Mouse (Mus musculus) lung, postnatal 0 days (tissue): ENCODE data around the gene Phldb2. TPM values are rescaled to one million over a fixed set of nuclear protein-coding genes. Genes with fewer than 3 reads are reported as not detected.

Experiments
- ATAC-seq: fragments of 200-750 bp; cut with Nextera tagmentation; 2 replicates; pipeline ENCODE4 v1.8.0; 2017; ENCODE audit warnings: moderate library complexity
- DNase-seq: peaks from one replicate; pipeline ENCODE4 v3.0.0-alpha.2; 2016; ENCODE audit warnings: low spot score
- H3K27ac ChIP-seq: fragments of 300-500 bp; sonication (generic); 2 replicates; pipeline ENCODE4 v1.5.1; 2014; ENCODE audit warnings: antibody characterized with exemption, mild to moderate bottlenecking, low read length, mixed read lengths
- H3K27me3 ChIP-seq: fragments of 300-500 bp; sonication (generic); replicated peaks from 2 replicates; pipeline ENCODE4 v1.6.1; 2014; ENCODE audit warnings: low read length, mixed read lengths; ENCODE audit not compliant: insufficient read depth
- H3K36me3 ChIP-seq: fragments of 300-500 bp; sonication (generic); 2 replicates; pipeline ENCODE4 v1.6.1; 2014; ENCODE audit warnings: low read length, mixed read lengths; ENCODE audit not compliant: insufficient read depth
- H3K4me1 ChIP-seq: fragments of 300-500 bp; sonication (generic); 2 replicates; pipeline ENCODE4 v1.6.1; 2014; ENCODE audit warnings: antibody characterized with exemption, low read depth, low read length, mixed read lengths; ENCODE audit not compliant: insufficient read depth
- H3K4me2 ChIP-seq: fragments of 300-500 bp; sonication (generic); replicated peaks from 2 replicates; pipeline ENCODE4 v1.6.1; 2014; ENCODE audit warnings: low read depth, mild to moderate bottlenecking, low read length, moderate library complexity, mixed read lengths
- H3K4me3 ChIP-seq: fragments of 300-500 bp; sonication (generic); 2 replicates; pipeline ENCODE4 v1.5.1; 2014; ENCODE audit warnings: low read depth, low read length
- H3K9ac ChIP-seq: fragments of 300-500 bp; sonication (generic); replicated peaks from 2 replicates; pipeline ENCODE4 v1.6.1; 2014; ENCODE audit warnings: low read depth, mild to moderate bottlenecking
- H3K9me3 ChIP-seq: fragments of 300-500 bp; sonication (generic); 2 replicates; pipeline ENCODE4 v1.6.1; 2016; ENCODE audit warnings: low read length, mixed read lengths
- CTCF ChIP-seq: IDR thresholded peaks from 2 replicates; pipeline ENCODE4 v1.5.1; 2016; ENCODE audit warnings: antibody characterized with exemption, mild to moderate bottlenecking
- EP300 ChIP-seq: IDR thresholded peaks from 2 replicates; pipeline ENCODE4 v1.6.1; 2016; ENCODE audit warnings: antibody characterized with exemption, mild to moderate bottlenecking, control low read depth
- WGBS: fragments of 180-500 bp; shearing (Covaris S2); extraction: QIAGEN DNeasy Blood & Tissue Kit; methylation state at CpG from one replicate; pipeline ENCODE4 v1.1.7; 2014; 5-methylcytosine and 5-hydroxymethylcytosine counted together
- polyA plus RNA-seq: library from polyadenylated mRNA; unstranded; fragments of >200 nt; fragmentation: Nextera tagmentation; extraction: Ambion mirVana; gene quantifications from 2 replicates; pipeline ENCODE4 v1.2.1, GENCODE M21; 2015

Phldb2 gene
- polyA plus RNA-seq, 1 experiment from 2014 or later = 54.2 TPM

DNA sequence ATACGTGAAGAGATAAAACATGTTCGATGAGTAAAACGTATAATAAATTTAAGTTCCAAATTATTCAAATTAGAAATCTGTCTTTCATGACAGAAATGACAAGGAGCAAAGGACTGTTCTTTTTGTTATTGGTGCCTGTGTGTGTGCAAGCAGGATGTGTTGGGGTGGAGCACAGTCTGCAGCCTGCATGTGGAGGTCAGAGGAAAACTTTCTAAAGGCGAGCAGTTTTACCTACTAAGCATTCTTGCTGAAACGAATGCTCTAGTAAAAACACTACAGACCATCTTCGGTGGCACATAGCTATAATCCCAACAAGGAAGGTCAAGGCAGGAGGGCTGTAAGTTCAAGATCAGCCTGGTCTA is 120.7 kb downstream of the Phldb2 start:
- peaks cover 18% of the 10 kb centered on the region; the same call in 1 of the 2 replicates for H3K4me1 ChIP-seq
- no peak for TF ChIP-seq EP300
- TF ChIP-seq CTCF = no peak
- H3K36me3 ChIP-seq = no peaks in the 10 kb centered on the region
- H3K9me3 ChIP-seq = no peaks in the 10 kb centered on the region
- WGBS = 14% methylated on average over 6 of the region's 6 CpGs
- no peak overlapping the region for H3K4me2 ChIP-seq
- ATAC-seq = no peak; the same call in 1 of the 2 replicates
- no peak overlapping the region; the same call in 1 of the 2 replicates for H3K27ac ChIP-seq
- H3K9ac ChIP-seq = no peak overlapping the region
- no peaks in the 10 kb centered on the region for H3K27me3 ChIP-seq
- H3K4me3 ChIP-seq = no peak overlapping the region
- peak; percentile 42 for DNase-seq

DNA sequence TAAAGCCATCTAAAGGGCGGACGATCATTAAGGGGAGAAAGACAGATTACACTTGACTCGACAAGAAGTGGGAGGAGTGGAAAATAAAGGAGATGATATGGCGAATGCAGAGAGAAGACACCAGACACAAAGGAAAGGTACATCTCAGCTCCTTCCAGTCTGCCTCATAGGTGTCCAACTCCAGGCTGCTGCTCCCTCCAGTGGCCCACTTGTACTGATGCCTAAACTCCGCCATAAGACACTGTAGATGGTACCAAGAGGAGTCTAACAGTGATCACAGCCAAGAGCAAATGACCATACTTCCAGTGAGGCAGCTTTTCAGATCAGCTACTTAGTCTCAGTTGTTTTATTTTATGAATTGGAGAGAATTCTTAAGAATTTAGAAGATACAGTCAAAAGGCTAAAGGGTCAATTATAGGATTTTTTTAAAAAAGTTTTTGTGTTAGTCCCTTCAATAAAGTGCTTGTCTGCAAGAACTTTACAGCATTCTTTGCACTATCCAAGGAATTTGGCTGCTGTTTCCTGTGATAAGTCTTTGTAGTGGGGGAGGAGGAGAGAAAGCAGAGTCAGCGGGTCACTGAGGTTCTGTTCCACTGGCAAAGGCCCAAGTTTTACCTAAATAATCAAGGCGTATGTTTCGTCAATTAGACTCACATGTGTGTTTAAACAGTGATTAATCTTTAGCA is 121.2 kb downstream of the Phldb2 start:
- no peaks in the 10 kb centered on the region for H3K9me3 ChIP-seq
- no peak overlapping the region for H3K4me2 ChIP-seq
- WGBS = 36% methylated on average over 8 of the region's 8 CpGs
- H3K36me3 ChIP-seq = no peaks in the 10 kb centered on the region
- peaks cover 18% of the 10 kb centered on the region; the same call in 1 of the 2 replicates for H3K4me1 ChIP-seq
- H3K27ac ChIP-seq = 0 out of 2 replicates have a peak overlapping the region, but pooled peaks have one; percentile 38
- no peak overlapping the region for H3K9ac ChIP-seq
- no peak overlapping the region for H3K4me3 ChIP-seq
- peak; percentile 49 for TF ChIP-seq CTCF
- TF ChIP-seq EP300 = peak; percentile 29; the same call in 1 of the 2 replicates
- no peaks in the 10 kb centered on the region for H3K27me3 ChIP-seq
- ATAC-seq (peak; percentile 48; the same call in 1 of the 2 replicates), DNase-seq (peak; percentile 61)

GRCm38 (mm10) chr16:45831094-45831872 is 122.1 kb downstream of the Phldb2 start:
- TF ChIP-seq CTCF (no peak), EP300 (no peak)
- H3K27me3 ChIP-seq = no peaks in the 10 kb centered on the region
- no peak for DNase-seq
- no peaks in the 10 kb centered on the region for H3K36me3 ChIP-seq
- no peak overlapping the region for H3K4me3 ChIP-seq
- no peak for ATAC-seq
- 44% methylated on average over 4 of the region's 4 CpGs for WGBS
- no peak overlapping the region for H3K4me2 ChIP-seq
- peaks cover 14% of the 10 kb centered on the region; the same call in 1 of the 2 replicates for H3K4me1 ChIP-seq
- no peaks in the 10 kb centered on the region for H3K9me3 ChIP-seq
- no peak overlapping the region for H3K27ac ChIP-seq
- no peak overlapping the region for H3K9ac ChIP-seq

DNA sequence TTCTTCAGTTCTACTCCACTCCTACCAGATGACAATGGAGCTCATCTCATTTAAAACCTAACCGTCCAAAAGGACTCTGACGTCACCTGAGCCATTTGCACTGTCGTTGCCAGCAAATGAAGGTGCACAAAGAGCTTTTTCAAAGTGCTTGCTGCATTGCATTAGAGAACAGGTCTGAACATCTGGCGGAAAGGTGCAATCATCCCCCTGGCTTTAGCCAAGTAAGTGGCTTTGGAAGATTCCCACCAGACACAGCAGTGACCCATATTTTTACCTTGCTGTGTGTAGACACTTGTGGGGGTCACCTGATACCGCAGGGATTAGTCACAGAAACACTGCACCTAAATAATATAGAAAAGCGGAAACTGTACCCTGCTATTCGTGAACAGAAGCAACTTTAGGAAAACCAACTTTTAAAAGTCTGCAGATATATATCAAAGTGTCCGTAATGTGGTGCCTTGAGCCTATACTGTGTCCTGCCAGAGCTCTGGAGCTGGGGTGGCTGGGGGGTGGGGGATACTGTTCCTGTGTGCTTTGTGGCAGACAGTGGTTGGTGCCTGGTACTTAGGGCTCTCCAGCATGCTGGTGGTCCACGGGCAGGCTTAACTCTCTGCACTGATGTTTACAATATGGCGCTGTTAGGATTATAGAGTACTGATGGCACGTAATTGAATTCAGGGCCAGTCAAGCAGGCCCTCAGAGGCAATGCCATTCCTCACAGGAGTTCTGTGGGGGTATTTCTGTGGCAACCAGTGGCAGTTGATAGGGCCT is 123.1 kb downstream of the Phldb2 start:
- 51% methylated on average over 11 of the region's 11 CpGs for WGBS
- H3K4me2 ChIP-seq = no peak overlapping the region
- no peak for TF ChIP-seq CTCF
- no peak for TF ChIP-seq EP300
- ATAC-seq = no peak
- no peaks in the 10 kb centered on the region for H3K27me3 ChIP-seq
- 0 out of 2 replicates have a peak, but pooled peaks cover 6% of the 10 kb centered on the region for H3K36me3 ChIP-seq
- H3K4me1 ChIP-seq = peaks cover 14% of the 10 kb centered on the region; the same call in 1 of the 2 replicates
- H3K27ac ChIP-seq = no peak overlapping the region
- H3K9me3 ChIP-seq = no peaks in the 10 kb centered on the region
- H3K9ac ChIP-seq = no peak overlapping the region
- no peak overlapping the region for H3K4me3 ChIP-seq
- DNase-seq = no peak

DNA sequence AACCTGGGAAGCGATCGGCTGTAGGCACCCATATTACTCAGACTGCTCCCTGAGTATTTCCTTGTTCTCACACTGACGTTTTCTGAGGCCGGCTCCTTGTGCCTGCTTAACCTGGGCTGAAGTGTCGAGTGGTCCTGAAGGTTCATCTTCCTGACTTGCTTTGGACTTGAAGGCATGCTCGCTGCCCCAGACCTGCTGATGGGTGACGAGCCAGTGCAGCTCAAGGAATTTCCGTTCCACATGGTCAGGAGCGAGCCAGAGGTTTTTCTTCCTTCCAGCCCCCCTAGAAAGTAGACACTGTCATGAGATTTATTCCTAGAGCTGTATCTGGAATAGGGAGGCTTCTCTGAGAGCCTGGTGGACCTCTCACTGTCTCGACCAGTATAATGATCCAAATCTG is 128.1 kb downstream of the Phldb2 start:
- Histone ChIP-seq H3K4me2 (no peak overlapping the region), H3K4me3 (no peak overlapping the region), H3K27me3 (no peaks in the 10 kb centered on the region), H3K9me3 (no peaks in the 10 kb centered on the region), H3K4me1 (0 out of 2 replicates have a peak, but pooled peaks cover 4% of the 10 kb centered on the region), H3K27ac (no peak overlapping the region), H3K9ac (no peak overlapping the region), H3K36me3 (peaks cover 14% of the 10 kb centered on the region; the same call in 1 of the 2 replicates)
- no peak for ATAC-seq
- WGBS = 73% methylated on average over 10 of the region's 10 CpGs
- DNase-seq = no peak
- no peak for TF ChIP-seq EP300
- no peak for TF ChIP-seq CTCF

GRCm38 (mm10) chr16:45824025-45824424 is 129.4 kb downstream of the Phldb2 start:
- Histone ChIP-seq H3K4me2 (no peak overlapping the region), H3K27me3 (no peaks in the 10 kb centered on the region), H3K4me3 (no peak overlapping the region), H3K36me3 (peaks cover 14% of the 10 kb centered on the region; the same call in 1 of the 2 replicates), H3K9me3 (no peaks in the 10 kb centered on the region), H3K9ac (no peak overlapping the region), H3K27ac (0 out of 2 replicates have a peak overlapping the region, but pooled peaks have one; percentile 9), H3K4me1 (no peaks in the 10 kb centered on the region)
- WGBS = 45% methylated on average over 4 of the region's 4 CpGs
- DNase-seq (no peak), ATAC-seq (no peak)
- TF ChIP-seq CTCF = no peak
